Mouse (Mus musculus): Measurements from ENCODE around the gene Nr3c2. TPM values are rescaled to one million over a fixed set of nuclear protein-coding genes. Genes with fewer than 3 reads are reported as not detected.

Gene Nr3c2
- polyA plus RNA-seq, 1 experiment from 2014 or later, result 1.4 TPM

DNA sequence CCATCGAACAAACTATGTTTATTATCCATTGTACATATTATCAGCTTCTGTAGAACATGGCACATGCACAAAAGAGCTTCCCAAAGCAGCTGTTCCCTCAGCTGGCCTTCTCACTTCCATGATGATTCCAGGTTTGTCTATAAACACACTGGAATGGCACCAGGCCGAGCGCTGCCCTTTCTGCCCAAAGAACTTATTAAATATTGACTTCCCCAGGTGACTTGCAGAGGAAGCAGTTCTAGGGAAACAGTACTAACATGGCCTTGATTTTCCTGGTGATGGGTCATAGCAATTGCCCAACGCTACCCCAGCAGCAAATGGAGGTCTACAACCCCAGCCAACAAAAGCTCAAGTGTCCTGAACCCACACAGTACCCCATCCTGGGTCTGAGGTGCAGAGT, 379.0 kb downstream of the Nr3c2 start:
- no peaks in the 10 kb centered on the region for H3K9me3 ChIP-seq (replicated peaks; ENCODE audit: control insufficient read depth, low read length)
- no peak for DNase-seq (ENCODE audit: low spot score)
- H3K27me3 ChIP-seq (replicated peaks; ENCODE audit: control insufficient read depth, insufficient read depth, low read length), result no peaks in the 10 kb centered on the region
- ATAC-seq, result no peak
- H3K4me3 ChIP-seq (ENCODE audit: low read depth, low read length), result no peak overlapping the region
- 98% methylated on average over 4 of the region's 4 CpGs for WGBS
- no peak overlapping the region for H3K27ac ChIP-seq (ENCODE audit: low read depth, low read length)
- H3K4me1 ChIP-seq (ENCODE audit: control insufficient read depth, insufficient read depth, low read length), result no peaks in the 10 kb centered on the region
- no peaks in the 10 kb centered on the region for H3K36me3 ChIP-seq (ENCODE audit: control insufficient read depth, insufficient read depth, low read length)
- H3K4me2 ChIP-seq (ENCODE audit: low read length), result no peak overlapping the region
- H3K9ac ChIP-seq (ENCODE audit: low read length), result no peak overlapping the region

GRCm38 (mm10) chr8:77279977-77280376, 380.7 kb downstream of the Nr3c2 start:
- Histone ChIP-seq H3K36me3 (ENCODE audit: control insufficient read depth, insufficient read depth, low read length) (no peaks in the 10 kb centered on the region), H3K4me1 (ENCODE audit: control insufficient read depth, insufficient read depth, low read length) (no peaks in the 10 kb centered on the region), H3K9ac (ENCODE audit: low read length) (no peak overlapping the region), H3K9me3 (replicated peaks; ENCODE audit: control insufficient read depth, low read length) (no peaks in the 10 kb centered on the region), H3K4me3 (ENCODE audit: low read depth, low read length) (no peak overlapping the region), H3K27me3 (replicated peaks; ENCODE audit: control insufficient read depth, insufficient read depth, low read length) (no peaks in the 10 kb centered on the region), H3K4me2 (ENCODE audit: low read length) (no peak overlapping the region), H3K27ac (ENCODE audit: low read depth, low read length) (no peak overlapping the region)
- WGBS, result 73% methylated on average over 3 of the region's 3 CpGs
- no peak for DNase-seq (ENCODE audit: low spot score)
- no peak for ATAC-seq

DNA sequence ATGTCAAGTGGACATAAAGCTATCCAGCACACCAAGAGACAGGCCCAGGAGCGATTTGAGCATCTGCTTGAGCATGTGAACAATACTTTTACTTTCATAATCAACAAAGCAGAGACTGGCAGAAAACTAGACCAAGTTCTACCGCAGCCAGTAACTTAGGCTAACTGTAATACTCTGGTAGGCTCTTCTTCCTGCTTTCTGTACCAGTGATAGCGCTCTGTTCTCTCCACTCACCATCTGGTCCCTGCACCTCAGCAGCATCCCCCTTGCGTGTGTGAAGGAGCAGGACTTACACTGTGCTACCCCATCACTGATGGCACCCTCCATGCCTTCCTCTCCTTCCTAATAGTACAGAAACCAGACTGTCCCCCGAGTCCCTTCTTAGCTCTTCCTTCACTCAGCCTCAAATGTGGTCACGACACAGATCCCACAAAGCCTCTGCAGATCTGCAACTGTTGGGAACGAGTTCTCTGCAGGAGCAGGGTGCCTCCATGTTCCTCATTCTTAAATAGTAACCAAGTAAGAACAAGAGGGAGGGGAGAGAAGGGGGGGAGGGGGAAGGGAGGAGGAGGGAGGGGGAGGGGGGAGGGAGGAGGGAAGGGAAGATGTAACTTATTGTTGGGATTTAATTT, 383.5 kb downstream of the Nr3c2 start:
- H3K27ac ChIP-seq (ENCODE audit: low read depth, low read length), result no peak overlapping the region
- no peak for DNase-seq (ENCODE audit: low spot score)
- ATAC-seq, result no peak
- no peaks in the 10 kb centered on the region for H3K27me3 ChIP-seq (replicated peaks; ENCODE audit: control insufficient read depth, insufficient read depth, low read length)
- H3K36me3 ChIP-seq (ENCODE audit: control insufficient read depth, insufficient read depth, low read length), result no peaks in the 10 kb centered on the region
- H3K4me2 ChIP-seq (ENCODE audit: low read length), result no peak overlapping the region
- WGBS, result 77% methylated on average over 7 of the region's 7 CpGs
- no peaks in the 10 kb centered on the region for H3K4me1 ChIP-seq (ENCODE audit: control insufficient read depth, insufficient read depth, low read length)
- no peaks in the 10 kb centered on the region for H3K9me3 ChIP-seq (replicated peaks; ENCODE audit: control insufficient read depth, low read length)
- H3K4me3 ChIP-seq (ENCODE audit: low read depth, low read length), result no peak overlapping the region
- no peak overlapping the region for H3K9ac ChIP-seq (ENCODE audit: low read length)

DNA sequence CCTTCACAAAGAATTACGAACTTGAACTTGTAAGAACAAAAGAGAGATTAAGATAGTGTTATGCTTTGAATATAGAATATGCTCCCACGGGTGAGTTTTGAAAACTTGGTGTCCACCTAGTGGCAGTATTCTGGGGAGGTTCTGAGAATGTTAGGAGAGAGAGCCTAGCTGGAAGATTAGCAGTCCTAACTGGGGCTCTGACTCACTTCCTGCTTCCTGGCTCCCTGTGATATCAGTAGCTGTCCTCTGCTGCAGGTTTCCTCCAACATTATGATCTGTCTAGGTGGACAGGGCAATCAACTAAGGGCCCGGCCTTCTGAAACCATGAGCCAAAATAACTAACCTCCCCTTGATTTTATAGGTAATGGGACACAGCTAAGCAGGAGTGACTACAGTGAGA, 385.2 kb downstream of the Nr3c2 start:
- no peak overlapping the region for H3K27ac ChIP-seq (ENCODE audit: low read depth, low read length)
- 78% methylated on average over 3 of the region's 3 CpGs for WGBS

GRCm38 (mm10) chr8:77288065-77288464, 388.8 kb downstream of the Nr3c2 start:
- WGBS, result 83% methylated on average over 3 of the region's 3 CpGs
- ATAC-seq (no peak; the same call in 1 of the 2 replicates), DNase-seq (ENCODE audit: low spot score) (no peak)

More for the DNA sequence above, 385.2 kb downstream of the Nr3c2 start:
- Histone ChIP-seq H3K4me1 (ENCODE audit: control insufficient read depth, insufficient read depth, low read length) (no peaks in the 10 kb centered on the region), H3K36me3 (ENCODE audit: control insufficient read depth, insufficient read depth, low read length) (no peaks in the 10 kb centered on the region), H3K4me2 (ENCODE audit: low read length) (no peak overlapping the region), H3K4me3 (ENCODE audit: low read depth, low read length) (no peak overlapping the region), H3K9me3 (replicated peaks; ENCODE audit: control insufficient read depth, low read length) (no peaks in the 10 kb centered on the region), H3K27me3 (replicated peaks; ENCODE audit: control insufficient read depth, insufficient read depth, low read length) (no peaks in the 10 kb centered on the region), H3K9ac (ENCODE audit: low read length) (no peak overlapping the region)
- ATAC-seq (no peak), DNase-seq (ENCODE audit: low spot score) (no peak)

GRCm38 (mm10) chr8:77288492-77288891, 389.2 kb downstream of the Nr3c2 start:
- H3K4me1 ChIP-seq (ENCODE audit: control insufficient read depth, insufficient read depth, low read length), result 0 out of 2 replicates have a peak, but pooled peaks cover 2% of the 10 kb centered on the region

More at GRCm38 (mm10) chr8:77288065-77288464, 388.8 kb downstream of the Nr3c2 start:
- Histone ChIP-seq H3K9ac (ENCODE audit: low read length) (no peak overlapping the region), H3K9me3 (replicated peaks; ENCODE audit: control insufficient read depth, low read length) (no peaks in the 10 kb centered on the region), H3K4me1 (ENCODE audit: control insufficient read depth, insufficient read depth, low read length) (0 out of 2 replicates have a peak, but pooled peaks cover 2% of the 10 kb centered on the region), H3K36me3 (ENCODE audit: control insufficient read depth, insufficient read depth, low read length) (no peaks in the 10 kb centered on the region), H3K27me3 (replicated peaks; ENCODE audit: control insufficient read depth, insufficient read depth, low read length) (no peaks in the 10 kb centered on the region), H3K27ac (ENCODE audit: low read depth, low read length) (no peak overlapping the region), H3K4me3 (ENCODE audit: low read depth, low read length) (no peak overlapping the region), H3K4me2 (ENCODE audit: low read length) (no peak overlapping the region)

GRCm38 (mm10) chr8:77292120-77292519, 392.9 kb downstream of the Nr3c2 start:
- 43% methylated on average over 4 of the region's 4 CpGs for WGBS
- Histone ChIP-seq H3K36me3 (ENCODE audit: control insufficient read depth, insufficient read depth, low read length) (no peaks in the 10 kb centered on the region), H3K9ac (ENCODE audit: low read length) (no peak overlapping the region), H3K4me2 (ENCODE audit: low read length) (no peak overlapping the region), H3K4me3 (ENCODE audit: low read depth, low read length) (no peak overlapping the region), H3K4me1 (ENCODE audit: control insufficient read depth, insufficient read depth, low read length) (0 out of 2 replicates have a peak, but pooled peaks cover 2% of the 10 kb centered on the region), H3K9me3 (replicated peaks; ENCODE audit: control insufficient read depth, low read length) (no peaks in the 10 kb centered on the region), H3K27ac (ENCODE audit: low read depth, low read length) (no peak overlapping the region), H3K27me3 (replicated peaks; ENCODE audit: control insufficient read depth, insufficient read depth, low read length) (no peaks in the 10 kb centered on the region)
- no peak for ATAC-seq
- no peak for DNase-seq (ENCODE audit: low spot score)

More at GRCm38 (mm10) chr8:77288492-77288891, 389.2 kb downstream of the Nr3c2 start:
- no peaks in the 10 kb centered on the region for H3K9me3 ChIP-seq (replicated peaks; ENCODE audit: control insufficient read depth, low read length)
- no peak overlapping the region for H3K9ac ChIP-seq (ENCODE audit: low read length)
- no peak overlapping the region for H3K4me3 ChIP-seq (ENCODE audit: low read depth, low read length)
- H3K36me3 ChIP-seq (ENCODE audit: control insufficient read depth, insufficient read depth, low read length), result no peaks in the 10 kb centered on the region
- H3K4me2 ChIP-seq (ENCODE audit: low read length), result no peak overlapping the region
- DNase-seq (ENCODE audit: low spot score) (peak; percentile 59), ATAC-seq (peak; percentile 75; the same call in 1 of the 2 replicates)
- no peak overlapping the region for H3K27ac ChIP-seq (ENCODE audit: low read depth, low read length)
- no peaks in the 10 kb centered on the region for H3K27me3 ChIP-seq (replicated peaks; ENCODE audit: control insufficient read depth, insufficient read depth, low read length)
- WGBS, result 79% methylated on average over 12 of the region's 12 CpGs

DNA sequence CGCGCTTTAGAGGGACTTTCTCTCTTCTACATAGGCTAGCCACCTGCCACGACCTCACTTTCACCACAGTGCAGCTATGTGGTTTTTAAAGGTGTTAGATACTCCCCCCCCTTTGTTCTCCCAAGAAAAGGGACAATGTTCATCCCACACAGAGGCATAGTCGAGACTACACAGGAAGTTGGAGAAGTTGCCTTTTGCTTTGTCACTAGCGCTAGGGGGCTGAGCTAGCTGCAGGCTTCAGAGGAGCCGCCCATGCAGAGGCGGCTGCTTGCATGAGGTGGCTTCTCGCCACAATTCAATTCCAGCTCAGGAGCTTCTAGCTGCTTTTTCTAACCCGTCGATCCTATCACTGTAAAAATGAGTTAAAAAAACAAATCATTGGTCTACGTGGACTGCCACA, 393.4 kb downstream of the Nr3c2 start:
- Histone ChIP-seq H3K27me3 (replicated peaks; ENCODE audit: control insufficient read depth, insufficient read depth, low read length) (no peaks in the 10 kb centered on the region), H3K36me3 (ENCODE audit: control insufficient read depth, insufficient read depth, low read length) (no peaks in the 10 kb centered on the region), H3K9ac (ENCODE audit: low read length) (no peak overlapping the region), H3K9me3 (replicated peaks; ENCODE audit: control insufficient read depth, low read length) (no peaks in the 10 kb centered on the region), H3K4me1 (ENCODE audit: control insufficient read depth, insufficient read depth, low read length) (0 out of 2 replicates have a peak, but pooled peaks cover 2% of the 10 kb centered on the region), H3K4me3 (ENCODE audit: low read depth, low read length) (no peak overlapping the region), H3K4me2 (ENCODE audit: low read length) (no peak overlapping the region), H3K27ac (ENCODE audit: low read depth, low read length) (peak overlapping the region; percentile 9; the same call in 1 of the 2 replicates)
- DNase-seq (ENCODE audit: low spot score), result peak; percentile 24
- no peak for ATAC-seq
- WGBS, result 53% methylated on average over 11 of the region's 11 CpGs

- Histone ChIP-seq H3K4me2 (ENCODE audit: low read length) (no peak overlapping the region), H3K4me3 (ENCODE audit: low read depth, low read length) (no peak overlapping the region), H3K27ac (ENCODE audit: low read depth, low read length) (no peak overlapping the region), H3K9me3 (replicated peaks; ENCODE audit: control insufficient read depth, low read length) (no peaks in the 10 kb centered on the region), H3K36me3 (ENCODE audit: control insufficient read depth, insufficient read depth, low read length) (no peaks in the 10 kb centered on the region), H3K9ac (ENCODE audit: low read length) (no peak overlapping the region), H3K4me1 (ENCODE audit: control insufficient read depth, insufficient read depth, low read length) (0 out of 2 replicates have a peak, but pooled peaks cover 2% of the 10 kb centered on the region), H3K27me3 (replicated peaks; ENCODE audit: control insufficient read depth, insufficient read depth, low read length) (no peaks in the 10 kb centered on the region)
- DNase-seq (ENCODE audit: low spot score), result peak; percentile 37
- peak; percentile 46; the same call in 1 of the 2 replicates for ATAC-seq
- 84% methylated on average over 11 of the region's 11 CpGs for WGBS
Measured at GRCm38 (mm10) chr8:77294599-77294998, 395.4 kb downstream of the Nr3c2 start.

All from forebrain, embryonic 14.5 days (tissue).